Mouse (Mus musculus): ENCODE results near the gene Tatdn2. TPM values are rescaled to one million over a fixed set of nuclear protein-coding genes. Genes with fewer than 3 reads are reported as not detected.

Gene Tatdn2
- polyA plus RNA-seq, 2 experiments, result 1.9 to 22.0 TPM

DNA sequence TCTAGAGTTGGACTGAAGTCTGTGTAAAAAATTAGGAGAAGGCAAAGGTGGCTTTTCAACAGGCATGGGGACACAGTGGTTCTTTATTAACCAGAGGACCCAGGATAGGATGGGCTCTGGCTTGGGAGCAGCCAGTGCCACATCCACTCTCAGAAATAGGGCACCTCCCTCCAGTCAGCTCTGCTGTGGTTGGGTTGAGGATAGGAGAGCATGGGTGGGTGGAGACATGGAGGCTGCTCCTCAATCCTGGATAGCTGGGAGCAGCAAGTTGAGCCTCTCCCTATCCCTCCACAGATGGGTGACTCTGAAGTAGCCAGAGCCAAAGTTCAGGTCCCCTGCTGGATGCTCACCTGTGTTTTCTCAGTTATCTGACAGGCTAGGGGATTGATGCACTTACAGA, 48.3 kb downstream of the Tatdn2 start:
- no peaks in the 10 kb centered on the region for H3K36me3 ChIP-seq (ENCODE audit: control insufficient read depth, insufficient read depth, low read length)
- no peak overlapping the region for H3K4me3 ChIP-seq (replicated peaks; ENCODE audit: low read length)
- peaks cover 4% of the 10 kb centered on the region; the same call in 1 of the 2 replicates for H3K27me3 ChIP-seq (ENCODE audit: control insufficient read depth, insufficient read depth, low read length)
- H3K9me3 ChIP-seq (ENCODE audit: control insufficient read depth, low read length), result no peaks in the 10 kb centered on the region
- TF ChIP-seq POLR2A (IDR thresholded peaks at IDR 0.05; ENCODE audit: borderline replicate concordance, extremely low read depth, insufficient read depth, insufficient read length), result no peak
- no peak overlapping the region for H3K9ac ChIP-seq (ENCODE audit: low read depth, low read length, severe bottlenecking)
- no peaks in the 10 kb centered on the region for H3K4me1 ChIP-seq (ENCODE audit: control insufficient read depth, insufficient read depth, low read length)
- H3K4me2 ChIP-seq (replicated peaks; ENCODE audit: low read depth, low read length, severe bottlenecking), result no peak overlapping the region
- ATAC-seq (ENCODE audit: low FRiP score, low read depth), result no peak
- DNase-seq (ENCODE audit: low spot score), result no peak
- H3K27ac ChIP-seq (replicated peaks; ENCODE audit: low read depth, low read length), result no peak overlapping the region

- peaks cover 4% of the 10 kb centered on the region; the same call in 1 of the 2 replicates for H3K27me3 ChIP-seq (ENCODE audit: control insufficient read depth, insufficient read depth, low read length)
- H3K4me1 ChIP-seq (ENCODE audit: control insufficient read depth, insufficient read depth, low read length), result no peaks in the 10 kb centered on the region
- H3K4me2 ChIP-seq (replicated peaks; ENCODE audit: low read depth, low read length, severe bottlenecking), result no peak overlapping the region
- H3K36me3 ChIP-seq (ENCODE audit: control insufficient read depth, insufficient read depth, low read length), result no peaks in the 10 kb centered on the region
- H3K4me3 ChIP-seq (replicated peaks; ENCODE audit: low read length), result no peak overlapping the region
- TF ChIP-seq POLR2A (IDR thresholded peaks at IDR 0.05; ENCODE audit: borderline replicate concordance, extremely low read depth, insufficient read depth, insufficient read length), result no peak
- H3K9me3 ChIP-seq (ENCODE audit: control insufficient read depth, low read length), result no peaks in the 10 kb centered on the region
- ATAC-seq (ENCODE audit: low FRiP score, low read depth) (no peak), DNase-seq (ENCODE audit: low spot score) (no peak)
- WGBS, result 86% methylated on average over 14 of the region's 14 CpGs
- no peak overlapping the region for H3K27ac ChIP-seq (replicated peaks; ENCODE audit: low read depth, low read length)
- no peak overlapping the region for H3K9ac ChIP-seq (ENCODE audit: low read depth, low read length, severe bottlenecking)
Observed at GRCm38 (mm10) chr6:113747284-113747683, 50.4 kb downstream of the Tatdn2 start.

DNA sequence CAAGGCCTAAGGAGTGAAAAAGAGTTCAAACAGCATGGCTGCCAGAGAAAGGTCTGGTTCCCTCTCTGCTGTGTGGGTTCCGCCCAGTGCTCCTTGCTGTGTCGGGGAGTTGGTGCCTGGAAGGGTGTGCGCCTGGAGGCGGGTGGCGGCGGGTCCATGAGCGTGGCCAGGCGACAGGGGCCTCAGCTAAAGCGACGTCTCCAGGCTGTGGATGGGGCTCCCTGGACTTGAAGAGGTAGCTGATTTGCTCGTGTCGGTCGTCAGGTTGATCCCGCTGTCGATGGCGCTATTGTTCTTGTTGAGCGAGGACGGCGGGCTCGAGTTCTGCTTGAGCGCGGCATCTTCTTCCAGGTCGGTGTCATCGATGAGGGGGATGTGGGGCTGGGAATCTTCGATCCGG, 51.5 kb downstream of the Tatdn2 start:
- no peak overlapping the region for H3K4me2 ChIP-seq (replicated peaks; ENCODE audit: low read depth, low read length, severe bottlenecking)
- no peak for DNase-seq (ENCODE audit: low spot score)
- no peaks in the 10 kb centered on the region for H3K4me1 ChIP-seq (ENCODE audit: control insufficient read depth, insufficient read depth, low read length)
- no peaks in the 10 kb centered on the region for H3K9me3 ChIP-seq (ENCODE audit: control insufficient read depth, low read length)
- 28% methylated on average over 26 of the region's 26 CpGs for WGBS
- no peak for TF ChIP-seq POLR2A (IDR thresholded peaks at IDR 0.05; ENCODE audit: borderline replicate concordance, extremely low read depth, insufficient read depth, insufficient read length)
- H3K27me3 ChIP-seq (ENCODE audit: control insufficient read depth, insufficient read depth, low read length), result peaks cover 4% of the 10 kb centered on the region; the same call in 1 of the 2 replicates
- no peaks in the 10 kb centered on the region for H3K36me3 ChIP-seq (ENCODE audit: control insufficient read depth, insufficient read depth, low read length)
- ATAC-seq (ENCODE audit: low FRiP score, low read depth), result no peak
- no peak overlapping the region for H3K27ac ChIP-seq (replicated peaks; ENCODE audit: low read depth, low read length)
- H3K9ac ChIP-seq (ENCODE audit: low read depth, low read length, severe bottlenecking), result no peak overlapping the region
- no peak overlapping the region for H3K4me3 ChIP-seq (replicated peaks; ENCODE audit: low read length)

GRCm38 (mm10) chr6:113749119-113749685, 52.4 kb downstream of the Tatdn2 start:
- H3K4me1 ChIP-seq (ENCODE audit: control insufficient read depth, insufficient read depth, low read length), result no peaks in the 10 kb centered on the region
- H3K27me3 ChIP-seq (ENCODE audit: control insufficient read depth, insufficient read depth, low read length), result peaks cover 4% of the 10 kb centered on the region; the same call in 1 of the 2 replicates
- H3K36me3 ChIP-seq (ENCODE audit: control insufficient read depth, insufficient read depth, low read length), result no peaks in the 10 kb centered on the region
- no peak overlapping the region for H3K4me3 ChIP-seq (replicated peaks; ENCODE audit: low read length)
- no peak overlapping the region for H3K4me2 ChIP-seq (replicated peaks; ENCODE audit: low read depth, low read length, severe bottlenecking)
- no peaks in the 10 kb centered on the region for H3K9me3 ChIP-seq (ENCODE audit: control insufficient read depth, low read length)
- no peak for TF ChIP-seq POLR2A (IDR thresholded peaks at IDR 0.05; ENCODE audit: borderline replicate concordance, extremely low read depth, insufficient read depth, insufficient read length)
- WGBS, result 64% methylated on average over 17 of the region's 17 CpGs
- DNase-seq (ENCODE audit: low spot score), result no peak
- no peak overlapping the region for H3K27ac ChIP-seq (replicated peaks; ENCODE audit: low read depth, low read length)
- ATAC-seq (ENCODE audit: low FRiP score, low read depth), result no peak
- no peak overlapping the region for H3K9ac ChIP-seq (ENCODE audit: low read depth, low read length, severe bottlenecking)

Small RNA genes within 50 kb of the gene (microRNA-seq; reads per million reads assigned to microRNA genes)
- not detected for gene Mir7042

Other genes starting within 250 kb of the Tatdn2 start
- 6.7 and 9.6 TPM in 2 replicates for gene Il17re, start 238.6 kb upstream of the Tatdn2 start, polyA plus RNA-seq (2012; rRNA removed)
- gene Il17re, start 238.6 kb upstream of the Tatdn2 start, polyA plus RNA-seq (2014; fragmentation: Nextera tagmentation; extraction: Ambion mirVana), result 7.9 and 9.2 TPM in 2 replicates
- 21.5 and 25.2 TPM in 2 replicates for gene Il17rc, start 225.6 kb upstream of the Tatdn2 start, polyA plus RNA-seq (2012; rRNA removed)
- 18.5 and 28.2 TPM in 2 replicates for gene Il17rc, start 225.6 kb upstream of the Tatdn2 start, polyA plus RNA-seq (2014; fragmentation: Nextera tagmentation; extraction: Ambion mirVana)
- gene Creld1, start 213.8 kb upstream of the Tatdn2 start, polyA plus RNA-seq (2012; rRNA removed), result 14.0 and 15.9 TPM in 2 replicates
- 15.9 and 16.1 TPM in 2 replicates for gene Creld1, start 213.8 kb upstream of the Tatdn2 start, polyA plus RNA-seq (2014; fragmentation: Nextera tagmentation; extraction: Ambion mirVana)
- gene Prrt3, start 195.1 kb upstream of the Tatdn2 start, polyA plus RNA-seq (2012; rRNA removed), result 0.54 and 0.73 TPM in 2 replicates
- gene Prrt3, start 195.1 kb upstream of the Tatdn2 start, polyA plus RNA-seq (2014; fragmentation: Nextera tagmentation; extraction: Ambion mirVana), result 0.36 and 0.70 TPM in 2 replicates
- 58.0 and 61.6 TPM in 2 replicates for gene Emc3, start 165.4 kb upstream of the Tatdn2 start, polyA plus RNA-seq (2012; rRNA removed)
- gene Emc3, start 165.4 kb upstream of the Tatdn2 start, polyA plus RNA-seq (2014; fragmentation: Nextera tagmentation; extraction: Ambion mirVana), result 93.8 and 96.3 TPM in 2 replicates
- 12.8 and 15.9 TPM in 2 replicates for gene Fancd2, start 165.4 kb upstream of the Tatdn2 start, polyA plus RNA-seq (2012; rRNA removed)
- 7.5 and 7.8 TPM in 2 replicates for gene Fancd2, start 165.4 kb upstream of the Tatdn2 start, polyA plus RNA-seq (2014; fragmentation: Nextera tagmentation; extraction: Ambion mirVana)
- gene Fancd2os, start 96.3 kb upstream of the Tatdn2 start, polyA plus RNA-seq (2012; rRNA removed), result 0.05 TPM in 1 of 2 replicates, not detected in the other
- 0.19 and 0.40 TPM in 2 replicates for gene Fancd2os, start 96.3 kb upstream of the Tatdn2 start, polyA plus RNA-seq (2014; fragmentation: Nextera tagmentation; extraction: Ambion mirVana)
- gene Brk1, start 92.3 kb upstream of the Tatdn2 start, polyA plus RNA-seq (2012; rRNA removed), result 211 and 223 TPM in 2 replicates
- 251 and 259 TPM in 2 replicates for gene Brk1, start 92.3 kb upstream of the Tatdn2 start, polyA plus RNA-seq (2014; fragmentation: Nextera tagmentation; extraction: Ambion mirVana)
- 36.2 and 37.2 TPM in 2 replicates for gene Vhl, start 73.1 kb upstream of the Tatdn2 start, polyA plus RNA-seq (2012; rRNA removed)
- gene Vhl, start 73.1 kb upstream of the Tatdn2 start, polyA plus RNA-seq (2014; fragmentation: Nextera tagmentation; extraction: Ambion mirVana), result 55.3 and 60.4 TPM in 2 replicates
- gene Irak2, start 58.6 kb upstream of the Tatdn2 start, polyA plus RNA-seq (2012; rRNA removed), result 9.0 and 9.1 TPM in 2 replicates
- 2.3 and 3.3 TPM in 2 replicates for gene Irak2, start 58.6 kb upstream of the Tatdn2 start, polyA plus RNA-seq (2014; fragmentation: Nextera tagmentation; extraction: Ambion mirVana)
- 0.11 and 0.13 TPM in 2 replicates for gene Ghrl, start 22.8 kb downstream of the Tatdn2 start, polyA plus RNA-seq (2012; rRNA removed)
- not detected in 2 replicates for gene Ghrl, start 22.8 kb downstream of the Tatdn2 start, polyA plus RNA-seq (2014; fragmentation: Nextera tagmentation; extraction: Ambion mirVana)
- gene Sec13, start 43.7 kb downstream of the Tatdn2 start, polyA plus RNA-seq (2012; rRNA removed), result 314 and 328 TPM in 2 replicates
- gene Sec13, start 43.7 kb downstream of the Tatdn2 start, polyA plus RNA-seq (2014; fragmentation: Nextera tagmentation; extraction: Ambion mirVana), result 318 and 326 TPM in 2 replicates